Mouse (Mus musculus): ENCODE results near the gene Zc3hav1l.

DNA sequence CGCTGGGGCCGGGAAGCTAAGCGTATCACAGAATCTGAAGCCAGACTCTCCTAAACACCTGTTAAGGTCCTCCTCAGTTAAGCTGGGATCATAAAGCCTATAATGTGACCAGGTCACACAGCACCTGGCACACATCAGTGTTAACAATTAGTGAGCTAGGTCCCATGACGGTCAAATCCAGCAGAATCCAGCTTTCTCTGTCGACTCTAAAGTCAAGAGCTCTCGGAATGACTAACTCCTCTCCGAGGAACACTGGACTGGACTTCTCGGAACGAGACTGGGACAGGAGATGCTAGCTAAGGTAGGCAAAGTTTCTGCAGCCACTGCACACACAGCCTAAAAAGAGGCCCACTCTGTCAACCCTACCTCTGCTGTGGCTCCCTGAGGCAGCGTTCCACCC lies 46.9 kb downstream of the Zc3hav1l start:
- TF ChIP-seq POLR2A (IDR thresholded peaks at IDR 0.05; ENCODE audit: borderline replicate concordance, insufficient read depth, low read length) = no peak
- no peak for TF ChIP-seq CTCF (IDR thresholded peaks at IDR 0.05; ENCODE audit: borderline replicate concordance, insufficient read depth, low read depth, low read length)
